Mouse (Mus musculus): Measurements from ENCODE around the gene Otos.

Gene Otos

DNA sequence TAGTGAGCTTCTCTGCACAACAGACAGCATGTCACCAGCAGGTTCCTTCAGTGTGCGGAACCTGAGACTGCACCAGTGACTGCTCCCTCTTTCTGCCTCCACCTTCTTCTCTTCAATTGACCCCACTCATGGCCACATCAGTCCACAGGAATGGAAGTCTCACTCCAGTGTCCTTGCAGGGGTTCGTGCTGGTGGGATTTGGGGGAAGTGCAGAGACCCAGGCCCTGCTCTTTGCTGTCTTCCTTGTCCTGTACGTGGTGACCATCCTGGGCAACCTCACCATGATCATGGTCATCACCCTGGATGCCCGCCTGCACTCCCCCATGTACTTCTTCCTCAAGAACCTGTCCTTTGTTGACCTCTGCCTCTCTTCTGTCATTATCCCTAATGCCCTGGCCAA lies 40.9 kb downstream of the Otos start:
- WGBS, result 81% methylated on average over 4 of the region's 4 CpGs

DNA sequence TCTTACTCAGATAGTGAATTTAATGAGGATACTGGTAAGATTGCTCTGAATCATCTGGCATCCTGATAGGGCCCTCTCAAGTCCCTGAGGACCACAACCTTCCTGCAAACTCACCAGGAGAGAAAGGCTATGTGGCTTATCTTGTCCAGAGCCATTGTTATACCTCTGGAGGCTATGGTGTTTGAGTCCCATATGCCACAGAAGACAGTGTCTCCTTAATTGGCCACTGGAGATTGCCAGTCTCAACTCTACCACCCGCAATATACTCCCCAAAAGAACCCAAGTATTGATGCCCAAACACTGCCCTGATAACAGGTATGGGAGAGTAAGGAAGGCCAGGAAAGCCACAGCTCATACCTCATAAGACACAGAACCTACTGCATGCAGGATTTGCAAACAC lies 43.2 kb downstream of the Otos start, which contains the start of gene Olfr1410:
Gene Olfr1410, plus strand, starts transcription at position 301 of the 400 bp plus-strand sequence.
- 100% methylated on average over 1 of the region's 1 CpGs for WGBS

DNA sequence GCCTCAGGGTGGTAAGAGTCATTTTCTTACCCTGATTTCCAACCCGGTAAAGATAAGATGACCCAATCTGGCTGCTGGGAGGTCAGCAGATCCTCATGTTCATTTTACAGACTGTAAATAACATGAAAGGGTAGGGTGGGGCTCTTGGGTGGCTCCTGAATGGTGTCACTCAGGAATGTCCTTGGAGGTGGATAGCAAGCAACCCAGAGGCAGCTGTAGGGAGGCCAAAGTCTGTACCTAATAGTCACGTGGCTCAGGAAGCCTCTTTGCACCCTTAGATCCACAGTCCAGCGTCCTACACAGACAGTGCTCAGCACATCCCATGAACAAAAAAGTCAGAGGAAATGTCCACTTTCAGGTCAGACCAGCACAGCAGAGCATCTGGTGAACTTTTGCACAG lies 52.6 kb downstream of the Otos start:
- WGBS, result 89% methylated on average over 3 of the region's 3 CpGs

Data from cerebral cortex, adult 2 months (tissue).